Mouse (Mus musculus) left cerebral cortex, postnatal 36 days (tissue): ENCODE data around the gene Kpna7. TPM values are rescaled to one million over a fixed set of nuclear protein-coding genes. Genes with fewer than 3 reads are reported as not detected.
"Not testable (repeated sequence)": the region's sequence is repeated elsewhere in the genome, so short reads cannot be mapped to it uniquely, and the experiment has no call there.

Experiments
- DNase-seq, 2 experiments: peaks; one replicate each; pipeline ENCODE4 v3.0.0; 2021 to 2022; ENCODE audit warnings: low spot score in 2 of 2, mixed read lengths in 1 of 2
- intact Hi-C: fragments of 180-260 bp; cut with DNase I; formaldehyde crosslinking; loops from one replicate; pipeline ENCODE4 v1.15.1; 2025
- total RNA-seq, 2 experiments: library from RNA; stranded (reverse); gene quantifications; 2 replicates each; pipeline ENCODE4 v1.2.3; 2021

The Kpna7 gene
- total RNA-seq, 2 experiments from 2014 or later, result not detected

DNA sequence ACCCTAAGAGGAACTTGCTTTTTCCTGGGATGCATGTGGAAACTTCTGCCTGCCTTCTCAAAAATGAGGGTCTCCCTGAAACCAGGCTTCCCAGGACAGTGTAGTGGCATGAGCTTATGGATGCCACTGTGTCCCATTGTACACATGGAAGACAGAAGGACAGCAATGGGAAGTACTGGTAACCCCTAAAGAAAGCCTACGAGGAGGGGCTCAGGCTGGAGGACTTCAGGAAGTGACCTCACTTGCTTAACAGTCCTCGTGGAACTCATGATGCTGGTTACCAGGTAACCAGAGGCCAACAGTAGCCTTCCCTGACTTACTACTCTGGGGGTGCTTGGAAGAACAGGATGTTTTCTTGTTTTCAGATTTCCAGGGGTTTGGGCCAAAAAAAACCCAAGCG, 41.1 kb downstream of the Kpna7 start, which contains the start of gene 1700018F24Rik:
TSS of gene 1700018F24Rik (plus strand) at position 301 of the 400 bp plus-strand sequence.
- intact Hi-C loops, result not testable (repeated sequence)

DNA sequence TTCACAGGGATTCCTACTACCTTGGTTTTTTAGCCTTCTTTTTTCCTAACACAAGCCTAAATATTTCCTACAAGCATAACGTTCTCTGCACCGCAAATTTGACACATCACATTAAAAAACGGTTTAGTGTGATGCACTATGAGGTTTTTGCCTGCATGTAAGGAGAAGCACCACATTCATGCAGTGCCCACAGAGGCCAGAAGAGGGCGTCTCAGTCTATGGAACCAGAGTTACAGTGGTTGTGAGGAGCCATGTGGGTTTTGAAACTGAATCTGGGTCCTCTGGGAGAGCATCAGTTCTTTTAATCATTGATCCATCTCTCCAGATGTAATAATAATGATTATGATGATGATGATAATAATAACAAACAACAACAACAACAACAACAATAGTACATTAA, 42.2 kb downstream of the Kpna7 start:
- intact Hi-C loops, result no loop called here
- no peak for DNase-seq

More for the DNA sequence above, 41.1 kb downstream of the Kpna7 start, which contains the start of gene 1700018F24Rik:
- DNase-seq, result not testable (repeated sequence)

DNA sequence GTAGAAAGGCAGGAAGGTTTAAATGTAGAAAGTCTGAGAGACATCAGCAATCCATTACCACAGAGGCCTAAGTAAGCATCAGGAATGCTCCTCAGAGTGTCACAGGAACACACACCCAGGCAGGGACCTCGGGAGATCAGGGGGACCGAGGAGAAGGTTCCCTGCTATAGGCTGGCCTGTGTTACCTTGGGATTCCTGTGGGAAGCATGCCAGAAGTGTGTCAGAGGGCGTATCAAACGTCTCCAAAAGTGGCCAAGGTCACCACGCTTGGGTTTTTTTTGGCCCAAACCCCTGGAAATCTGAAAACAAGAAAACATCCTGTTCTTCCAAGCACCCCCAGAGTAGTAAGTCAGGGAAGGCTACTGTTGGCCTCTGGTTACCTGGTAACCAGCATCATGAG, 51.4 kb downstream of the Kpna7 start, which contains the start of gene Gm4871:
TSS of gene Gm4871 (minus strand) at position 364 of the 400 bp plus-strand sequence.
- DNase-seq, intact Hi-C loops: not testable (repeated sequence)

DNA sequence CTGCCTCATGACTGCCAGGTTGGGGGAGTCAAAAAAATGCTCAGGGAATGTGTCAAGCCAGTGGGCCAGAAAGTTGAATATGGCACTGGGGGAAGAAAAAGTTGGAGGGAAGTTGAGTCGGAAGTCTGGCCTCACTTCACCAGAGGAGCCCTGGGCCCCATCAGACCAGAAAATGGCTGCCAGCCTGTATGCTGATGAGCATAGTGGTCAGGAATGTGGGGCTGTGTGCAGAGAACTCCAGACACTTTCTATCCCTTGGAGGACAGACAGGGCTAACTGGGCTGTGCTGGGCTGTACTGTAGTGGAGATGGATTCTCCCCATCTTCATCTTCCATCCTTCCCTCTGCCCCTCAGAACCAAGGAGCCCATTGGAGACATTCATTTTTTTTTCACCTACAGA, 53.4 kb downstream of the Kpna7 start:
- DNase-seq, intact Hi-C loops: not testable (repeated sequence)

DNA sequence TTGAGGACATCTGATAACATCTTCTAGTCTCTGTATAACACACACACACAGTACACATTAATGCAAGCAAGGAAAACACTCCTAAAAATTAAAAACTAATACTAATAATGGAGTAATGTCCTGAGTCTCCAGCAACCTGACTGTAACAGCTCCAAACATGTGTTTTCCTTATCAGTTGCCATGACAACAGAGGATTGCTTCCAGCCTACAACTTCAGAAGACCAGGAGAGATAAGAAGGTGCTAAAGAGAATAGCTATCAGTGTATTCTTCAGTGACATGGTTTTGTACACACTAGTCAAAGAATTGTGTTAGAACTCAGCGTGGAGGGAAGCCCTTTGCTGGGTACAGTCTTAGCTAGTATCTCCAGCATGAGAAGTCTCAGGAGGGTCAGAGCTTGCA, 63.1 kb downstream of the Kpna7 start:
- DNase-seq, intact Hi-C loops: not testable (repeated sequence)

DNA sequence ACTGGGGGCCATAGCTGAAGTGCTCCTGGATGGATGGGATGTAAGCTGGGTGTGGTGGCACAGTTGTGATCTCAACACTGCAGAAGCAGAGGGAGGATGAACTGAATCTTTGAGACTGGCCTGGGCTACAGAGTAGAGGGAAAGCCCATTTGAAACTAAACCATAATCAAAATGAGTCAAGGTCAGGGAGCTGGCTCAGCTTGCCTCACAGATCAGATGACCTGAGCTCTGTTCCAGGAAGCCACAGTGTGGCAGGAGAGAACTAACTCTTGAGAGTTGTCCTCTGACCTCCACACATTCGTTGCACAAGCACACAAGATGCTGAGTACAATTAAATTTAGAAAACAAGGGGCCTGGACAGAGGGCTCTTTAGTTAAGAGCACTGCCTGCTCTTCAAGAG, 63.6 kb downstream of the Kpna7 start:
- DNase-seq, intact Hi-C loops: not testable (repeated sequence)

DNA sequence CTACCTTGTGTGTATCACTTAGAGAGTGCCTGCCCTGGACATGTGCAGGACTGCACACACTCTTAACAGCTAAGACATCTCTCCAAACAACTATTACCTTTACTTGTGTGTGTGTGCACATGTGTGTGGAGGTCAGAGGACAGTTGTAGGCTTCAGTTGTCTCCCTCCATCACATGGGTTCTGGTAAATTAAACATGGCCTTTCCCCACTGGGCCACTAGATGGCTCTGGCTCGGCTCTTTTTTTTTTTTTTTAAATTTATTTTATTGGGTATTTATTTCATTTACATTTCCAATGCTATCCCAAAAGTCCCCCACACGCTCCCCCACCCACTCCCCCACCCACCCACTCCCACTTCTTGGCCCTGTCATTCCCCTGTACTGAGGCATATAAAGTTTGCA, 67.1 kb downstream of the Kpna7 start:
- intact Hi-C loops, result loop anchor here (5.0 kb wide), 1 partner anchor 51 kb away; no protein-coding TSS in a partner anchor
- not testable (repeated sequence) for DNase-seq

DNA sequence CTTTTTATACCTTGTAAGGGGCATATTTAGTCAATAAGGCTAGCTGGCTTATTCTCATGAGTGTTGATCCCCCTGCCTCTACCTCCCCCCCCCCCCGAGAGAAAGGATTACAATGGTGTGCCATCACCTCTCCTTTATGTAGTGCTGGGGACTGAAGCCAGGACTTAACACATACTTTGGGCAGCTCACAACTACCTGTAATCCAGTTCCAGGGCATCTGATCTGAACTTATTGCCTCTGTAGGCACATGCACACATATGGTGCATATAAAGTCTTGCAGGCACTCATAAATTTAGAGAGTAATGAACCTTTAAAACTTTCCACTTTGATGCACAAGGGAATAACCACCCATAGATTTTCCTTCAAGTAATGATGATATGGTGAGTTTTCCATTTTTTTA, 69.6 kb downstream of the Kpna7 start:
- no peak for DNase-seq
- intact Hi-C loops, result no loop called here

DNA sequence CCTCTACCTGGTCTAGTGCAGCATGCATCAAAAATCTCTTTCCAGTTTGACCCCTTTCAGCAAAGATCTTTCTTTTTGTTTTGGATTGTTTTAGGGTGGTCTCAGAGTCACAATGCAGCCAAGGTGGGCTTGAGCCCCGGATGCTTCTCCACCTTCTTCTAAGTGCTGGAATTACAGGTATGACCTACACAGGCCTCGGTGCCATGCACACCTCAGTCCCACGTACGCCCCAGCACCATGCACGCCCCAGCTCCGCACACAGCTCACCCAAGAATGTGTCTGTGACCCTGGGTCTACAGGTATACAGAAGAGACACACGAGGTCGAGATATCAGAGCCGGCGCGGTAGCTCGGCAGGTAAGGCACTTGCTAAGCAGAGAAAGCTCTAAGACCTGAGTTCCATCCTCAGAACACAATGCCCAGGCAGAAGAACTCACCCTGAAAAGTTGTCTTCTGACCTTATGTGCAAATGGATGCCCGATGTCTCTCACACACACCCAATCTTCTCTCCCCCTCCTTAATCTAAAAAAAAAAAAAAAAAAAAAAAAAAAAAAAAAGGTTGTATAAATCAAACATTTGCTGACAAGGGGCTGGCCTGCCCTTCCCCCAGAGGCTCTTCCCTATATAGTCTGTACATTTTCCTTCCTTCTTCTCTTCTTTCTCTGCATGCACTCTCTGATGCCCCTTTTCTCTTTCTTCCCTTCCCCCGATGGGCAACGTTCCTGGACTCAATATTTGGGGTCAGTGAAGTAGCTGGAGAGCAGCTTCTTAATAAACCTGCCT, 74.8 kb downstream of the Kpna7 start:
- no peak for DNase-seq
- intact Hi-C loops, result no loop called here

DNA sequence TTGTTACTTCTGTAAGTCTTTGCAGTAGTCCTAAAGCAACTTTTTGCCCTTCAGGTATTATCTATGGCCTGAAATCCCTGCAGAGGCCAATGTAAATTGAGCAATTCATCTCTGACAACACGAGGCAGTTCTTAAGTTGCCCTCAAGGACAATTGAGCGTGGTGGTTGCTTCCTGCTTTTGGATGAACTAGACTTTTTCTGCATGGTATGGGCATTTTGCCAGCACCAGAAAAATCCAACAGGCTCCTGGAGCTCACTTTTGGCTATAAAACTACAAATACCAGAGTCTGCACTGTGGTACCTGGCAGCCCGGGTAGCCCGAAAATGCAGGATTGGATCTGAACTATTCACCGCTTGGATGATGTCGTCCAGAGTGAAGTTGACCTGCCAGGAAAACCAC, 78.2 kb downstream of the Kpna7 start:
- DNase-seq, result no peak
- intact Hi-C loops, result no loop called here

DNA sequence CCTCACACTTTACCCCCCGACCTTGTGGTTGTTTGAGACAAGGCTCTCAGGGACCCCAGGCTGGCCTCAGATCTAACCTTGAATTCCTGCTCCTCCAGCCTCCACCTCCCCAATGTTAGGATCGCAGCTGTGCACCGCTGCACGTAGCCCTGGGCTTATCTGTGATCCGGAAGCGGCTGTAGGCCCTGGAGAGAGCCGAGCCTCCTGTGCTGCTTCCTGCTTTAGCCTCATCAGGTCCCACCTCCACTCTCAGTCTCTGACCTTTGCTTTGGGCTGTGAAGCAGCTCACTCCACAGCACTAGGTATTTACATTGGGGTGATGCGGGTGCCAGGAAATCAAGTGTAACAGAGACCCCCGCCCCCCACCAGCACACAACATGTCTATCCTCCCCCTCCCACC, 79.3 kb downstream of the Kpna7 start:
- intact Hi-C loops, result no loop called here
- no peak for DNase-seq

DNA sequence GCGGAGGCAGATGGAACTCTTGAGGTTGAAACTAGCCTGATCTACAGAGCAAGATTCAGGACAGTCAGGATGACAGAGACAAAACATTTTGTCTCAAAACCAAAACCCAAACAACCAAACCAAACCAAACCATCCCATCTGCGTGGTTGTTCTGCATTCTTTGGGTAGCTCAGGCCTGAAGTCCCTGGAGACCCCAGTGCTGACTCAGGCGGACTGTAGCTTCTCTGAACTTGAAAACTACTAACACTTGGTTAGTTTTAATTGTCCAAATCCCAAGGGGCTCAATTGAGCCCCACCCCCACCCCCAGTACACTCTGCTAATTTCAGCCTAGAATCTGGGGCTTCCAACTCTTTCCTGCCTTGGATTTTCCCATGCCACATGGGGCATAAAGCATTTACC, 80.5 kb downstream of the Kpna7 start:
- no peak for DNase-seq

DNA sequence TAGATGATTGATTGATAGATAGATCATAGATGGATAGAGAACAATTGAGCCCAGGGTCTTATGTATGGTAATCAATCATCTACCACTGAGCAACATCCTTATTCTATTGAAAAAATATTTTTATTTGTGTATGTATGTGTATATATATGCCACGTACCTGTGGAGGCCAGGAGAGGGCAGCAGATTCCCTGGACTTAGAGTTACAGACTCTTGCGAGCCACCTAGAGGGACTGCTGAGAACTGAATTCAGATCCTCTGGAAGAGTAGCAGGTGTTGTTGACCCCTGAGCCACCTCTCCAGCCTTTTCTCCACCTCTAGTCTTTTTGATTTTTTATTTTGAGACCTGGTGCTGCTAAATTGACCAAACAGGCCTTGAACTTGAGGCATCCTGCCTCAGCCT, 85.3 kb downstream of the Kpna7 start:
- intact Hi-C loops, result no loop called here

More for the DNA sequence above, 80.5 kb downstream of the Kpna7 start:
- intact Hi-C loops, result no loop called here

DNA sequence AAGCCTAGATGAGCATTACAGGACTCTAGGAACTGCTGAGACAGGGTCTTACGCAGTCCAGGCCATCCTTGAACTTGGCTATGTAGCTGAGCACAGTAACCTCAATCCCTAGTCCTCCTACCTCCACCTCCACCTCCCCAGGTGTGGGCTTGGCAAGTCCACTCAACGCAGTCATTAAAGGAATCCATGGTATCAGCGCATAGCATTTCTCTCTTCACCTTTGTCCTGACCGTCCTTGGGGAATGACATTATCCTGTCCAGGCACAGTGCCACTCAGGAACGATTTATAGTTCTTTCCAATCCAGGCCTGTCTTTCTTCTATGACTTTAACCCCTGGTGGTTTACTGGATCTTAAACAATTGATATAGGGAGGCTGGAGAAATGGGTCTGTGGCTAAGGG, 93.3 kb downstream of the Kpna7 start:
- no peak for DNase-seq
- intact Hi-C loops, result no loop called here

More for the DNA sequence above, 85.3 kb downstream of the Kpna7 start:
- DNase-seq, result no peak

DNA sequence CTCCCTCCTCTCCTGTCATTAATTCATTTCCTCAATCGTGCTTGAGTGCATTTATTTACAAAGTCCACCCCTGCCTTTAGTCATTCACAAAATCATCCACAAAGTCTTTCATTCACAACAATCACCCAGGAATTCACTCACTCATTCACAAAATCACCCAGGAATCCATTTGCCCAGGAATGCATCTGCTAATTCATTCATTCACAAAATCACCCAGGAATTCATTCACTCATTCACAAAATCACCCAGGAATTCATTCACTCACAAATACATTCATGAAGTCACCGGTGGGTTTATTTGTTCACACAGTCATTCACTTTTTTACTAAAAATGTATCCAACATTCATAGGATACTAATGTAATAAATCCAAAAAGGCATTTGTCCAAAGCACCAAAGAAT, 93.8 kb downstream of the Kpna7 start:
- intact Hi-C loops, result no loop called here
- DNase-seq, result no peak

DNA sequence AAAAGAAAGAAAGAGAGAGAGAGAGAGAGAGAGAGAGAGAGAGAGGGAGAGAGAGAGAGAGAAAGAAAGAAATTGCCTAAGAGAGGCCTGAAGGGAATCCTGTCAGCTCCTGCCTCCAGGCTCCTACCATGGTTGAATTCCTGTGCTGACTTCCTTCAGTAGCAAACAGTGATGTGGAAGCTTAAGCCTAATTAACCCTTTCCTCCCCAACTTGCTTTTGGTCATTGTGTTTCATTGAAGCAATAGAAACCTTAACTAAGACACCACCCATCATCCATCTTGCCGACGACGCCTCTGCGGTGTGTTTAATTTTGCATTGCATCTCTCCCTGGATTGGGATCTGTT, 94.8 kb downstream of the Kpna7 start:
- intact Hi-C loops, result loop anchor here (5.0 kb wide), 1 partner anchor 112 kb away; no protein-coding TSS in a partner anchor
- no peak for DNase-seq

DNA sequence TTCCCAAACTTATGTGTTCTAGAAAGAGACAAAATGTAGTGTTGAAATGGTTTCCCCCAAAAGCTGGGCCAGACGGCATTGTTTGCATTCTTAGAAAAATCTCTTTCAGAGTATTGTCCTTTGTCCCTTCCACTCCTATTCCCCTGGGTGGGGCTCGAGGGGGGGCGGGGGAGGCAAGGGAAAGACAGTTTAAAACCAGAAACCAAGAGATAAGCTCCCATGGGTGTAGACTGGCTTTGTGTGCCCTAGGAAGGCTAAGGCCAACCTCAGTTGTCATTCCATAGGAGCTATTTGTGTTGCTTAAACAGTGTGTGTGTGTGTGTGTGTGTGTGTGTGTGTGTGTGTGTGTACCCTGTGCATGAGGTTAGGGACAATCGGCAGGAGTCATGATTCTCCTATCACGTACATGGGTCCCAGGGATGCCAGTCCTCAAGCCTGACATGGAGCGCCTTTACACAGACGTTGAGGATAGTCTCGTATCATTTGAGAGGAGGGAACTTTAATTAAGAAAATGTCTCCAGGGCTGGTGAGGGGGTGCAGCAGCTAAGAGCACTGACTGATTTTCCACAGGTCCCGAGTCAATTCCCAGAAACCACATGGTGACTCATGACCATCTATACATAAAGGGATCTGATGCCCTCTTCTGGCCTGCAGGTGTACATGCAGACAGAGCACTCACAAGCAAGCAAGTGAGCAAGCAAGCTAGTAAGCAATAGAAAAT, 95.3 kb downstream of the Kpna7 start:
- intact Hi-C loops, result loop anchor here (5.0 kb wide), 1 partner anchor 111 kb away; no protein-coding TSS in a partner anchor
- DNase-seq, result peak; percentile 31 to 46

DNA sequence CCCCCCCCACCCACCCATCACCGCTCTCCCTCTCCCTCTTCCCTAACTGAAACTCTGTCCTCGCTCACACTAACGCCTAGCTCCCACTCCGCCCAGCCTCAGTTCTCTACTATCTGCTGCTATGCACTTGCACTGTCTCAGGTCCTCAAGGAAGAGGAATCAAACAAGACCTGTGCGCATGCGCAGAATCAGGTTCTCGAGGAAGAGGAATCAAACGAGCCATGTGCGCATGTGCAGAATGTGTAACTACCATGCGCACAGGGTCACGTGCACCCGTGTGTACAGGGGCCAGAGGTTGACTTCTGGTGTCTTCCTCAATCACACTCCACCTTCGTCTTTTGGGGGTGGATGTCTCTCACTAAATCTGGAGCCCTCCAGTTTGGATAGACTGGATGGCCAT, 96.3 kb downstream of the Kpna7 start:
- no peak for DNase-seq
- intact Hi-C loops, result loop anchor here (5.0 kb wide), 1 partner anchor 110 kb away; no protein-coding TSS in a partner anchor

DNA sequence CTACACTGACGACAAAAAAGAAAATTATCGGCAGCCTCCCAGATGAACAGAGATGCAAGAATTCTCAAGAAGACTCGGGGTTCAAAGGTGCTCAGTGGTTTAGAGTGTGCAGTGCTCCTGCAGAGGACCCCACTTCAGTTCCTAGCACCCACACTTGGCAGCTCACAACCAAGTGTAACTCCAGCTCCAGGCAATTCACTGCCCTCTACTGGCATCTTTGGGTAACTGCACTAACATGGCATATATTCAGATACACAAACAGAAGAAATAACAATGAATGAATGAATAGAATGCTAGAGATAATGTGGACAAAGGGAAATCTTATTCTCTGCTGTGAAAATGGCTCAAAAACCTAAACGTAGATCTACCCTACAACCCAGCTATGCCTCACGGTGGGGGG, 99.0 kb downstream of the Kpna7 start:
- DNase-seq, result no peak
- intact Hi-C loops, result loop anchor here (5.0 kb wide), 1 partner anchor 108 kb away; no protein-coding TSS in a partner anchor

DNA sequence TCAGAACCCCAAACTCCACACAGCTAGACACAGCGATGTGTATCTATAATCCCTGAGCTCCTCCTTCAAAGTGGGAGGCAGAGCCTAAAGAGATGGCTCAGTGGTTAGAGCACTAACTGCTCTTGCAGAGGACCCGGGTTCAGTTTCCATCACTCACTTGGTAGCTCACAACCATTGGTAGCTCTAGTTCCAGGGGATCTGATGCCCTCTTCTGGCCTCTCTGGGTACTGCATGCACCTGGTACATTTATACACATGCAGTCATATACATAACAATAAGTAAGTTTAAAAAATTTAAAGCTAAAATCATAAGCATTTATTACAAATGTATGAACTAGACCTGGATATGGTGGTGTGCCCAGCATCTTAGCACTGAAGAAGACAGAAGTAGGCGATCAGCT, 100.6 kb downstream of the Kpna7 start:
- no peak for DNase-seq
- intact Hi-C loops, result no loop called here

DNA sequence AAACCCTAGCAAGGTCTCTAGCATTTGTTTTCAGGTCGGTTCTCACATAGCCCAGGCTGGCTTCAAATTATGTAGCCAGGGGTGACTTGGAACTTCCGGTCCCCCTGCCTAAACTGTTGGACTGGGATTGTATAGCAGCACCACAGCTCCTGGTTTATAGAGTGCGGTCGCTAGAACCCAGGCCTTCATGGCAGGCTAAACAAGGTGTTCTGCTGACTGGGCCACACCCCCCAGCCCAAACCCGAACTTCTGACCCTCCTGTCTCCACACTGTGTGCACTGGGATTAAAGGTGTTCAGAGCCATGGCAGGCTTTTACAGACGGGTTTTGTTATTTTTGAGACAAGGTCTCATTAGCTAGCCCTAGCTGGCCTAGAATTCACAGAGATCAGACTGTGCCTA, 104.7 kb downstream of the Kpna7 start:
- intact Hi-C loops, result no loop called here
- DNase-seq, result no peak
